Mouse (Mus musculus) CD4-positive, CD25-positive, alpha-beta regulatory T cell, adult 2 months (primary cell): Measurements from ENCODE around the gene Rad51.
A peak's percentile ranks its signal among the peaks of the same experiment; 100 is the strongest.

Experiments
- DNase-seq: peaks from one replicate; pipeline ENCODE4 v3.0.0-alpha.2; 2012; ENCODE audit warnings: low read depth, low spot score

The Rad51 gene

DNA sequence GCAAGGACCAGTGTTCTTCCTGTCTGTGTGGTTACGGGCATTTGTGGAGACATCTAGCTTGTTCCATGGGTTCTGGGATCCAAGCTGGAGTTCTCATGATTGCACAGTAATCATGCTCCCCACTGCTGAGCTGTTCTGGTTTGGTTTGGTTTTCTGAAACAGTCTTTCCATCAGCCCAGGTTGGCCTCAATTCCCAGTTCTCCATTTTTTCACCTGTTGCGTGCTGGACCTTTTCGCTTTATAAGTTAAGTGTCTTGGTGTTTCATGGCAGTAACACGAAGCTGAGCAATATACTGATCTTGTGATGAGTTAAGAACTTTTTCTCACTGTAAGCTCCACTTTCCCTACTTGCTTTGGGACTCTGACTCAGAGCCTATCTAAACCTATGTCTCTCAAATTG, 51.4 kb downstream of the Rad51 start:
- DNase-seq, result no peak

DNA sequence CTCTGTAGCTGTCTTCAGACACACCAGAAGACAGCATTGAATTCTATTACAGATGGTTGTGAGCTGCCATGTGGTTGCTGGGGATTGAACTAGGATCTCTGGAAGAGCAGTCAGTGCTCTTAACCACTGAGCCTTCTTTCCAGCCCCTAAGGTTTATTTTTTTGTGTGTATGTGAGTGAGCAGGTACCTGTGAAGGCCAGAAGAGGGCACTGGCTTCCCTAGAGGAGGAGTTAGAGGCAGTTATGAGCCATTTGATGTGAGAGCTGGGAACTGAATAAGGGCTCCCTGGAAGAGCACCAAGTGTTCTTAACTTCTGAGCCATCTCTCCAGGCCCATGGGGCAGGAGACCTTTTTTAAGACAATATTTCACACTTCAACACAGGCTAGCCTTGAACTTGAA, 52.8 kb downstream of the Rad51 start:
- DNase-seq, result peak; percentile 15

DNA sequence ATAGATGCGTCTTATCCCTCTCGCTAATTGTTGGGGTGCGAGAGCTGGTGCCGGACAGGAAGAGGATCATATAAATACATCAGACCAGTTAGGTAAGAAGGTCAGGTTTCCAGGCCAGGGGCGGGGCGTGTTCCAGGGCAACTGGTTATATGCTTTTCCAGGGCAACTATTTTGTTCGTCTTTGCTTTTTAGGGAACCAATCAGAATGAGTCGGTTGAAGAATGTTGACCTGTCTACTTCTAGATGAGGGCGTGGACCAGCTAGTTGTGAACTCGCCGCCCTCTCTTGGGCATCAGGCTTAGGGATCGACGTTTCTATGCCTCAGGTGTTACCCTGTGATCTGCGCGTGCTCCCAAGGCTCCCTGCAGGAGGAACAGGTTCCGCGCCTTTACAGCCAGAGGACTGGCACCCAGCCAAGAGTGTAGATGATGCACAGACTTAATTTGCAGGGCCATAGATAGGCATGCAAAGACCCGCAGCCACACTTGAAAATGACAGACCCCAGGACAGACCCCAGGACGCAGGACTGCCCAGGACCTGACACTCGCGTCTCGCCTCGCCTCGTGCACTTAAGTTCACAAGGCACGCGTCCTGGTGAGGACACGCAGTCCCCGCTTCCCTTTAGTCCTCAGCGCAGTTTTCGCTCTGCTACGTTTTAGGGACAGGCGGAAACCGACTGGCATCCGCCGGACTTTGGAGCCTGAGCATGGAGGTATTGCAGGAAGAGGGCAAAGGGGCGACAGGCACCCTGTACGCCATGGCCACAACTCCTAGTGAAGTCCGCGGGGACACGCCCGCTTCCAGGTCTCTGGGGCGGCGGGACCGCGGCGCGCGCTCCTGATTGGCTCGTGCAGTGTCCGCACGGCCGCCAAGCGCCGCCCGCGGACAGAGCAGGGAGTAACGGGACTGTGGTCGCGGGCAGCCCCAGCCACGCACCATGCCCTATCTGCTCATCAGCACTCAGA, 54.6 kb downstream of the Rad51 start, which contains the start of gene Gchfr:
Gene Gchfr (plus strand): TSS at position 873 of the 965 bp plus-strand sequence.
- DNase-seq, result peak; percentile 60

DNA sequence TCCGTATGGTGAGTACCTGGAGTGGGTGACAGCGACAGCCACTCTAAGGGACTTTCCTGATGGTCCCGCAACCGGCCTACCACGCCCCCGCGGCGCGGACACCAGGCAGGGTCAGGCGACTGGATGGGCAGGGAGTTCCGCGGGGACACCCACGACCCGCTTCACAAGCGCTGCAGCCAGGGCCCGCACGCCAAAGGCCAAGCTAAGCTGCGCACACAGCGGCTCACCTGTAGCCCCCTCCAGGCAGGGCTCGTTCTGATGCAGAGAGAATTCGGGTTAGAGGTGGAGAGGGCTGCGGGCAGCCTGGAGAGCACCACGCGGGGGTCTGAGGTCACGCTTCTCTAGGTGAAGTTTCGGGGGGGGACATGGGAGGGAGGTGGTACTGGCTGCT, 55.3 kb downstream of the Rad51 start:
- no peak for DNase-seq

DNA sequence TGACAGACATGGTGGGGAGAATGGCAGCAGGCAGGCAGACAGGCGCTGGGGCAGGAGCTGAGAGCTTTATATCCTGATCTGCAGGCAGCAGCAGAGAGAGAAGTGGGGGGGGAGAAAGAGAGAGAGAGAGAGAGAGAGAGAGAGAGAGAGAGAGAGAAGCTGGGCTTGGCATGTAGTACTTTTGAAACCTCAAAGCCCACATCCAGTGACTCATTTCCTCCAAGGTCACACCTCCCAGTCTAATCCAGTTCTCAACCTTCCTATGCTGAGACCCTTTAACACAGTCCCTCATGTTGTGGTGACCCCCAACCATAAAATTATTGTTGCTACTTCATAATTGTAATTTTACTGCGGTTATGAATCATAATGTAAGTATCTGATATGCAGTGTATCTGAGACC, 57.7 kb downstream of the Rad51 start:
- no peak for DNase-seq

DNA sequence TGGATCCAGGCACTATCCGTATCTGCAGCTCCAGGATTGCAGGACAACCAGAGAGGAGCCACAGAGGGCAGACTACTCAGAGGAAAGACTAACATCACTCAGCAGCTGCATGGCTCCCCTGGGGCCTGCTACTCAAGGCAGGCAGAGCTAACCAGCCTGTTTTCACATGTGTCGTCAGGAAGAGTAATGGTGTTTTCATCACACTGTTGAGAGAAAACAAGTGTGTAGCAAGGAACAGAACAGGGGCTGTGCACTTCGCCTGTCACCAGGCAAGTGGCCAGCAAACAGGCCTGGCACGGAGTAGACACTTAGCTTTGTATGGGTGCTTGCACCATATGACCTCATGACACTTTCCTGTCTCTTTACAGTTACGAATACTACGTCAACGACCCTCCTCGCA, 59.0 kb downstream of the Rad51 start:
- DNase-seq, result no peak

DNA sequence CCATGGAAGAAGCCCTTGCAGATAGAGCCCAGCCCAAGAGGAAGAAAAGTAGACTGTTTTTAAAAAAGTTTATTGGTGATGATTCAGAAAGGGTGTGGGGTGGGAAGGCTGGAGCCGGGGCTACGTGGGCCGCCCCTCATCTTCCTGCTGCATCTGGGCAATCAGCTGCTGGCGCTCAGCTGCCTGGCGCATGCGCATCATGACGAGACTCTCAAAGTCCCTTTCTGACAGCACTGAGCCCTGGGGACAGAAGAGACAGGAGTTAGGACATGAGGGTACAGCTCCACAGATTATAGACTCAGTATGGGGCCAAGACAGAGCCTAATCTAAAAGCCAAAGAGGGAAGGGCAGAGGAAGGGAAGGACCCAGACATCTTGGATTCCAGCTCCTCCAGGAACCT, 59.9 kb downstream of the Rad51 start:
- DNase-seq, result no peak

DNA sequence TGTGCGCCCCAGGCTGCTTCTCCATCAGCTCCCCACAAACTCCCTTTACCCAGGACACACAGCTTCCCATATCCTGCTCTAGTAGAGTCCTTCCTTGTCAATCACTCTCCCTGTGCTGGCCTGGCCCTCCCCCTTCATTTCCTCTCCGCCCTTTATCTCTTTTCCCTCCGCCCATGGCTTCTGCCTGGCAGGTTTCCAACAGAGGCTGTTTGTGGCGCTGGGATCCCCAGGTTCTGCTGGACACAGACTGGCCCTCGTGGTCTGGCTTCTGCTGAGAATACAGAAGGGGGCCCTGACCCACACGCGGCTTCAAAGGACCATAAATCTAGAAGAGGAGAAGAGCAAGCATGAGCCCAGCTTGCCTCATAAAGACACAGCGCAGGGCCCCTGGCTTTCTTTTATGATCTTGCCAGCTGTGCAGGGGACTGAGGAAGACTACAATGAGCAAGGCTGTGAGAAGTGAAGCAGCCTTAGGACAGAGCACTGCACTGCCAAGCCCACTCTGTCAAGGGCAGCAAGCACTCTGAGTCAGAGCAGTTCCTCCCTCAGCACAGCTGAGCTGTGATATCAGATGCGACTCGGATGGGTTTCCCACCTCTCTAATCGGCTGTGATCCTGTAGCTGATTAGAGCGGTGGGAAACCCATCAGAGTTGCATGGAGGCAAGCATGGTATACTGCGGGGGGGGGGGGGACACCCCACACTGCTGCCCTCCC, 60.4 kb downstream of the Rad51 start:
- no peak for DNase-seq

DNA sequence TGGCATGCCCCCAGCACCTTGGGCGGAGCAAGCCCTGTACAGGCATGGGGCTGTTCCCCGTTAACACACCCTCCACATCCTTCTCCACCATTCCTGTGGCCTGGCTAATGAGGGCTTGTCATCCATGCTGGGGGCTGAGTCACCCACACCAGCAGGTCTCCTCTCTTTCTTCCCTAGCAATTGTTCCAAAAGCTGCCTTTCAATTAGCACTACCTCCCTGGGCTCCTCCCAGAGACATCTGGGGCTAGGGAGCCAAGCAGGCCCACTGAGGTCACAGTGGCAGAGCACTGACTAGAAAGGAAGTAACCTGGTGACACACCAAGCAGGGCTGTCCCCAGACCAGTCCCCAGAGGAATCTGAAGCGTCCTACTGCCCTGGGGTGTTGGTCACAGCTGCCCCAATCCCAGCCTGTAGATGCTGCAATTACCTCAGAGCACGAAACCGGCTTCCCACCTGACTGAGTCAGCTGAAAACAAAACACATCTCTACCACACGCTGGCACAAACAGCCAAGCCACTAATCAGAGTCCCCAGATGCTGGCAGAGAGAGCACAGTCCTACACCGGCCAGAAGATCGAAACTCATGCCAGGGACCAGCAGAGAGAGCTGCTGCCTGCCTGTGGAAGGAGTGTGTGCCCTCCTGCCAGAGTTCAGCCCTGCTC, 61.5 kb downstream of the Rad51 start, which contains the start of gene Gm14137:
Gene Gm14137 (plus strand): TSS at position 519 of the 661 bp plus-strand sequence.
- no peak for DNase-seq

DNA sequence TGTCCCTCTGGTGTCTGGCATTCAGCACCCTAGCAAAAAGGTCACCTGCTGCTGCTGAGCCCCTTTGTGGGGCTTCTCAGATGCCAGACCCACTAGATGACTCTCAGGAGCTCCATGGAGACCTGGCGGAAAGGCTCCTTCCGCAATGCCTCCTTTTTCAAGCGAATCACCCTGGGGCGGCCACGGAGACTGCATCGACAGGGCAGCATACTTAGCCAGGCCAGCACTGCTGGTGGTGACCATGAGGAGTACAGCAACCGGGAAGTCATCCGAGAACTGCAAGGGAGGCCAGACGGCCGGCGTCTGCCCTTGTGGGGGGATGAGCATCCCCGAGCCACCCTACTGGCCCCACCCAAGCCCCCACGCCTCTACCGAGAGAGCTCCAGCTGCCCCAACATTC, 62.3 kb downstream of the Rad51 start:
- no peak for DNase-seq

DNA sequence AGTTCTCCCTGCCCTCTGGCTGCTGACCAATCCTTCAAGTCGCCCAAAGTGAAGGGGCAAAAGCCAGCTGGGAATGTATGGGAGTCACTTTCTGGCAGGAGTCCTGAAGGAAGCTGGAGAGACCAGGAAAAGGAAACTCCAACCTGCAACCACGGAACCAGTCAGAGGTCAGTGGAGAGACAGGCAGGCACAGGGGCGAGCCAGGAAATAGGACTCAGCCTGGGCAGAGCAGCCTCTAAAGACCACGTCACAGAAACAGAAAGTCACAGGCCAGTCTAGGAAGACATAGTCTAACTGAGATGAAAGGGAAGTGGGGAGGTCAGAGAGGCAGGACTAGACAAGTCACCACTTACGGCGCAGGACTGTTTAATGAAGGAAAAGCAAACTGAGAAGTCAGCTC, 63.0 kb downstream of the Rad51 start:
- no peak for DNase-seq

DNA sequence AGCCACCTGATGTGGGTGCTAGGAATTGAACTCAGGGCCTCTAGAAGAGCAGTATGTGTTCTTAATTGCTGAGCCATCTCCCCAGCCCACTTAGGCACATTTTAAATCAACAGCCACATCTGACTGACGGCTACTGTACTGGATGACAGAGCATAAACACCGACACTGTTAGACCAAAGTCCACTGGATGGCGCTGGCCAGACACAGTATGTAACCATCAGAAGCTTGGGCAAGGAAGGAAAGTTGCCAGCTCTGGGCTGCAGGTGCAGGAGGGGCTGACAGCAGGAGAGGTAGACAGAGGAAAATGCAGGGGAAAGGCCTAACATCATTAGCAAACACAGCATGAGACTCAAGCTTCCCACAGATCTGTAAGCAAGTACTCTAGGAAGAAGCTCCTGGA, 64.2 kb downstream of the Rad51 start:
- DNase-seq, result no peak

DNA sequence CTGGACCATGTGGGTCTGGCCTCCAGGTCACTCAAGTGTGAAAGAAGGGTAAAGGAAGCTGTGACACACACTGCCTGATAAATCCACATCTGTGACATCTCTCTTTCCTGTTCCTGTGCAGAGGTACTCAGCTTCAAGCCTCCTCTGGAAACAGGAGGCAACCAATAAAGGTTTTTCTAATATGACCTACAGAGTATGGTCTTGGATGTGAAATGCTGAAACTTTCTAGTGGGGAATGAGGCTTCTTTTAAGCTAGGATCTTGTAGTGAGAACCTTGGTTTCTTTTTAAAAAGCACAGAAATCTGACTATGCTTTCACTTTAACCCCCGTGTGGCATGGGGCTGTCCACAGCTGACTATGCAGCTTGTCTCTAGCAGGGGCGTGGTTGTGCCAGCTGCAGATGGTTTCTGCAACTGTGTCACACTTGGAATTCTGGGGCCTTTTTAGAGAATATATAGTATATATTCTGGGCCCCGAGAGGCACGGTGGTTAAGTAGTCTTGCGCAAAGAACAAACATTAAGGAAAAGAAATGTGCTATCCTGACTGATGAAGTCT, 64.9 kb downstream of the Rad51 start:
- no peak for DNase-seq

DNA sequence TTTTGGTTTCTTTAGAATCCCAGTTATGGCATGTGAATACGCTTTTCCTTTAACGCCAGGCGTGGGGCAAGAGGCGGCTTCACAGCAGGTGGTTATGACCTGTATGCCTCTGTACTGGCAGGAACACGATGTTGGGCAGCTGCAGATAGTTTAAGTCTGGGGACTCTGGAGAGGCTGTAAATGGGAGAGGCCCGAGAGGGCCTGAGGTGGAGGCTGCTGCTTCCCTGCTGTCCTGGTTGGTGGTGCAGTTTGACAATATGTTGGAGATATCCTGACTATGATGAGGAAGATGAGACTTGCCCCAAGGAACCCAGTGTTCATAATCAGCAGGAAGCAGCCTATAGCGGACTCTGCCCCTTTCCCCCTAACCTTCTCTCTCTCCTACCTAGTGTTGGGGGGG, 70.3 kb downstream of the Rad51 start:
- no peak for DNase-seq

DNA sequence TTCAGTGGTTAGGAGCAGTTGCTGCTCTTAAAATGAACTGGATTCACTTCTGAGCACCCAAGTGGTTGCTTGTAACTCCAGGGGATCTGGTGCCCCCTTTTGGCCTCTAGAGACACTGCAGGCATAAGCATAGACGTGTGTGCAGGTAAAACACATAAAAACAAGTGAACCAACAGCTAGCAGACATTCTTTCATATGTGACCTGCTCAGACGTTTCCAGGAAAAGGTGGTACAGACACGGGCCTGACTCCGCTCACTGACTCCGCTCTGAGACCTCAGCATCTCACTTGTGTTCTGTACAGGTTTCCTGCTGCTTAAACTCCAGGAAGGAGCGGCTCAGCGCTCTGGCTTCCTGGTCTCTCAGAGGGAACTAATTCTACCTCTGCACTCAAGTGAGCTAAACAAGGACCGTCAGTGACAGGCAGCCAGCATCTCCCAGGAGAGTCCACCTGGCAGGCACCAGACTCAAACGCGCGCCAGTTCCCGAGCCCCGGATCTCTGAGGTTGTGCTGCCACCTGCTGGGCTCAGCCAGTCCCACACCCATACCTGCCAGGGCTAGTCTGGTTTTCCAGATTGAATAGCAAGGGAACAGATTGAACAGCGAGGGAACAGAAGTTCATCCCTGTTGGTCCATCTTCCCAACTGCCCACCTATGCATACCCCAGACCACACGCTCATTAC, 76.6 kb downstream of the Rad51 start:
- peak; percentile 90 for DNase-seq

DNA sequence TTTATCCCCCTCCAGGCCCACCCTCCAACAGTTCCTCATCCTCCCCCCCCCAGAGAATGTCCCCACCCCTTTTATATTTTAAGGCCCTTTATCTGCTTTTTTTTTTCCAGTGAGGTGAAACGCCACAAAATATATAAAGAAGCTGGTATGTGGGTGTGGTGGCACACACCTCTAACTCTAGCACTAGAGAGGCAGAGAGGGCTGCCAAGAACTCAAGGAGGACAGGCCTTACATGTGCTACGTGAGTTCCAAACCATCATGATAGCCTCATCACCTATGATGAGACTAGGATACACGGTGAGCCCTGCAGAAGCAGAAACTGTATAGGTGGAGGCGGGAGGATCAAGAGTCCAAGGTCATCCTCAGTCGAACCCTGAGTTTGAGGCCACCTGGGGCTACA, 78.4 kb downstream of the Rad51 start:
- no peak for DNase-seq

DNA sequence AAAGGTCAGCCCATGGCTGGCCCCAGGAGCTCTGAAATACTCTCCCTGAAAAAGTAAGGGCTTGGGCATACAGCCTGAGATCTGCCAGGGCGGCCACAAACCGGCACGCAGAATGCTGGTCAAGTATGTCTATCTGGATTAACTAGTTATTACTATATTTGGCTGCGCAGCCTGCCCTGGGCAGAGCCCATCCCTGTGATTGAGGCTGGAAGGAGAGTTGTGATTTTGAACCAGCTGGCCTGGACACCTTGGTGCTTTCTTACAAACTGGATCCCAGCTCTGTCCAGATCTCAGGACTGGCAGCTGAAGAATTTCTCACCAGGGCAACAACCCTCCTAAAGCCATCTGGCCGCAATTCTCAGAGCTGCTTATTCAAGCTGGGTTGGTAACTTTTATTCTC, 81.5 kb downstream of the Rad51 start:
- no peak for DNase-seq

DNA sequence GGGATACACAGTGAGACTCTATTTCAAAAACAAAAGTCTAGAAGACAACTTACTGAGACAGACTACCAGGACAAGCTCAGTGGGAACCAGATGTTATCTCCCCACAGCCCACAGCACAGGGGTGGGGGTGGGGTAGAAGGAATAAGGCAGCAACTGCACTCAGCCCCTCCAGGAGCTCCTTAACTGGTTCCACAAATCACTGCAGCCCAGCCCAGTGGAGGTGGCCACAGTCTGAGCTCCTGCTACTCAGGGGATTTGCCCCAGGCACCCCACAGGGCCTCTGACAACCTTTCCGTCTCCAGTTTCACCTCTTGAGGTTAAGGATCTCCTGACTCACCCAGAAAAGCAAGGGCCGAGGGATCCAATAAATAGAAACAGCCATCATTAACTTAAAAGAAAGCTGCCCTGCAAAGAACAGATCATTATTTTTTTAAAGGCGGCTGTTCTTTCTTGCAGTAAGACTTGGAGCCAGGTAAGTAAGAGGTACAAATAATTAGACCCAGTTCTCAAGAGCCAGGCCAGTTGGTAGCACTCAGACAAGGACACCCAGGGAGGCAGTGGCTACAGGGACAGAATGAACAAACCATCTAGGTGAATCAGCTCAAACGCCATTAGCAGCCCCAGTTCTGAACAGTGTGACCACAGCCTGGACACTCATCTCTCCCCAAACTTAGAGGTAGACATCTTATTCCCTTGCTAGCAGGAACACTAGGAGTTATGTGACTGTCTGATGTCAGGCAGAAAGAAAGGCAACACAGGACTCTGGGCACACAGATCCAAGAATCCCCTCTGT, 83.9 kb downstream of the Rad51 start:
- no peak for DNase-seq
